Mouse (Mus musculus) urinary bladder, postnatal 25 days (tissue): ENCODE results near the gene Btbd3.
"Not testable (repeated sequence)": the region's sequence is repeated elsewhere in the genome, so short reads cannot be mapped to it uniquely, and the experiment has no call there.

Experiments used
- DNase-seq: peaks from one replicate; pipeline ENCODE4 v3.0.0; 2022; ENCODE audit warnings: low spot score

The Btbd3 gene

GRCm38 (mm10) chr2:138279641-138280040 lies 23.3 kb downstream of the Btbd3 start:
- no peak for DNase-seq

DNA sequence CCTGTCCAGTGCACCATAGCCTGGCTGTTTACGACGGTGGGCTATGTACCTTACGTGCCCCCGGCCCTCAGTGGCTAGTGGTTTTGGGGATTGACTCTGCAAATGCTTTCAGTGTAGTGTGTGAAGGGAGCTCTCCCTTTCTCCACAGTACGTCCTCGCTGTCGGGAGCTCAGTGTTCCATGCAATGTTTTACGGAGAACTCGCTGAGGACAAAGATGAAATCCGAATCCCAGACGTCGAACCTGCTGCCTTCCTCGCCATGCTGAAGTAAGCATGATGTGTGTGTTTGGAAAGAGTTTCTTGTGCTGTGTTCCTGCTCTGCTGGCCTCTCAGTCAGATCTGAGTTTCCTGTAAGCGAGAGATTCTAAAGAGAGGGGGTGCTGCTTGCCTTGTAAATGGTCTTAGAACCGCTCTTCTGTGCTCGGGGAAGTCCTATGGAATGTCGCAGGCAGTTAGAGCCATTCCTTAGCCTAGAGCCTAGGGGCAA lies 23.9 kb downstream of the Btbd3 start:
- no peak for DNase-seq

DNA sequence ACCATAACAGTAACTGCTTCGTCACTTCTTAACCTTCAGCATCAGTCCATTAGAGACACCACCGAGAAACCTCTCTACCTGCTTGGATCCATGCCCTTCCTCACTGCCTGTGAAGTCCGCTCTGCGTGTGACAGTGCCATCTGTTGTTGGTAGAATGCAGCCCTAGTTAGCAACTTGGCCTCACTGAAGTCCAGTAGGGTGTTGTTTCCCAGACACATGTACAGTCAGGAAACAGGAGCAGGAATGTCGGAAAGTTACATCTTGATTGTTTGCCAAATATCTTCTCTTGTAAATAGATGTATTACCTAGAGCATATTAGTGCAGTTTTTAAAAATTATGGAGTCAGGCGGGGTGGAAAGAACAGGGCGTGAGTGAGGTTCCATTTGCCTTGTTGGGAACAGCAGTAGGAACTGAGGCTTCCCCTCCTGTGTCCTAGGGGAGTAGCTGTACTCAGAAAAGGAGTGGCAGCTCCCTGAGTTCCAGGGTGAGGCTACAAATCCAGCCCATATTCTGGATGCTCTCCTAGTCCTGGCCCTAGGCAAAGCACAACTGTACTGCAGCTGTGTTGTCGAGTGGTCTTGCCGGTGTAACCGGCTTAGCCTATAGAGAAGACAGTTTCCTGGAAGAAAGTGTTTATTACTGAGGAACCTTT lies 25.3 kb downstream of the Btbd3 start:
- no peak for DNase-seq

- no peak for DNase-seq
Observed at GRCm38 (mm10) chr2:138283372-138283771, 27.0 kb downstream of the Btbd3 start.

DNA sequence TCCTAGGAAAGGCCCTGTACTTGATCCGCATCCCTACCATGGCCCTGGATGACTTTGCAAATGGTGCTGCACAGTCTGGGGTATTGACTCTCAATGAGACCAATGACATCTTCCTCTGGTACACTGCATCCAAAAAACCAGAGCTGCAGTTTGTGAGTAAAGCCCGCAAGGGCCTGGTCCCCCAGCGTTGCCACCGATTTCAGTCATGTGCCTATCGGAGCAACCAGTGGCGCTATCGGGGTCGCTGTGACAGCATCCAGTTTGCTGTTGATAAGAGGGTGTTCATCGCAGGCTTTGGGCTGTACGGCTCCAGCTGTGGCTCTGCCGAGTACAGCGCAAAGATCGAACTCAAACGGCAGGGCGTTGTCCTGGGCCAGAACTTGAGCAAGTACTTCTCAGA lies 27.5 kb downstream of the Btbd3 start:
- no peak for DNase-seq

- no peak for DNase-seq
Observed at GRCm38 (mm10) chr2:138285811-138286210, 29.4 kb downstream of the Btbd3 start.

- DNase-seq = no peak
Observed at GRCm38 (mm10) chr2:138290154-138290553, 33.8 kb downstream of the Btbd3 start.

DNA sequence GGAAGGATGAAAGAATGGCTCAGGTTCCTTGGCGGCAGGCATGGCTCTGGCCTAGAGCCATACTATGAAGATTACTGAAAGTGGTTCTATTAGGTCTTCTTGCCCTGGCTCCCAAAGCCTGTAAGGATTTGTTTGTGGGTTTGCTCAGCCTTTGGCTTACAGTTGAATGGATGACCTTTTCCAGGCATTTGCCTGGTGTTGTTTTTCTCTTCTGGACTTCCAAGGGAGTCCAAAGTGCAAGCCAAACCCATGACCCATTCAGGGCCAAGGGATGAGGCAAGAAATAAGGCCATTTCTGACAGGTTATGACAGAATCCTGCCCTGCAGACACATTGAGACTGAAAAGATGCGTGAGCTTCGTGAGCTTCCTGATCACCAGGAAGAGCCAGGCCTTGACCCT lies 37.9 kb downstream of the Btbd3 start:
- no peak for DNase-seq

DNA sequence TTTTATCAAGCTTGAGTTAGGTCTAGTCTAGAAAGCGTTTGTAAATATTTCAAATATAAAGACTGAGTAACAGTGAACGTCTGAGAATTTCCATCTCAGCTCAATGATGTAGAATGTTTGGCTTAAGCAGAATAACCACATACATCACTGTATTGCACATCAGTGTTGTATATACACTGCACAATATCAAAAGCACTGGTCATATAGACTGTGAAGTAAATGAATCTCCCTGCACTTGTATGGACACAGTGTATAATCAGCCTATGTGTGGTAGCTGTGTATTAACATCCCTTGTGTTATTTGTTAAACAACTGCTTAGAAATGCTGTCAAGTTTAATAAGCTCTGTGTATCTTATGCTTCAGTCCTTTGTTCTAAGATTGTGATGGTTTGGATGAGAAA lies 49.9 kb downstream of the Btbd3 start:
- DNase-seq = no peak

- no peak for DNase-seq
Observed at GRCm38 (mm10) chr2:138315644-138316043, 59.3 kb downstream of the Btbd3 start.

GRCm38 (mm10) chr2:138320408-138320807 lies 64.0 kb downstream of the Btbd3 start:
- no peak for DNase-seq

DNA sequence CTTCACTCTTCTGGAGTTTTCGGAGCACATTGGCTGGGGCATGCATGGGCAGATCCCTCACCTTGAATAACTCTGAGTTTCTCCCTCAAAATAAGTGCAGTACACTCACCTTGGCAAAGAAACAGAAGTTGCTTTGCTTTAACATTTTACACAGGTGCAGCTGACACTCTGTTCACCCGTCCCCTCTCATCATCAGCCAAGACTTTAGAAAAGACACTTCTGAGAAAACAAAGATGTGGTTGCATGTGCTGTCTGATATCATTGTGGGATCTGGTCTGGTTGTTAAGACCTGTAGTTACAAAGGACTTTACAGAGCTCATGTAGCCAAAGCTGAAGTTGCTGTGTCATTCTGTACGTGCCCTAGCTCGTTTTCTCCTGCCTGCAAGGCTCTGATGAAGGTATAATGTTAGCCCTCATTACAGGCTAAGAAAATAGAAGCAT lies 64.7 kb downstream of the Btbd3 start:
- DNase-seq = peak; percentile 27

- DNase-seq = no peak
Observed at GRCm38 (mm10) chr2:138322270-138323114, 66.1 kb downstream of the Btbd3 start.

DNA sequence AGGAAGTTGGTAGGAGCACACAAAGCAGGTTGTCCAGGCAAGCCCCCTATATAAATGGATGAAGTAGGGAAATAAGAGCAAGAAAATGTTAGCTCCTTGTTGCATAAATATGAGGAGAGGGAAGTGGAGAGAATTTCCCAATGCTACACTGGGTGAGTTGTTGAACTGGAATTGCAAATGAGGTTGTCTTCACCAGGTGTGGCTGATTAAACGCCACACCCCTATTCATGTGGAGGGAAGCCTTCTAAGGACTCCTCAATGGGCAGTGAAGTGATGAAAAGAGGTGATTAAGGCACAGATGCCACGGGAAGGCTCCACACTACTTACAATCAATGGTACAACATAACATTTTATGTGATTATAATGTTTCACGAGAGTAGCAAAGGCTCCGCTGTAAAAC lies 70.0 kb downstream of the Btbd3 start:
- DNase-seq = no peak

GRCm38 (mm10) chr2:138334198-138334597 lies 77.8 kb downstream of the Btbd3 start:
- not testable (repeated sequence) for DNase-seq

GRCm38 (mm10) chr2:138337886-138338494 lies 81.6 kb downstream of the Btbd3 start:
- DNase-seq = no peak

- DNase-seq = no peak
Observed at GRCm38 (mm10) chr2:138338524-138338923, 82.2 kb downstream of the Btbd3 start.

DNA sequence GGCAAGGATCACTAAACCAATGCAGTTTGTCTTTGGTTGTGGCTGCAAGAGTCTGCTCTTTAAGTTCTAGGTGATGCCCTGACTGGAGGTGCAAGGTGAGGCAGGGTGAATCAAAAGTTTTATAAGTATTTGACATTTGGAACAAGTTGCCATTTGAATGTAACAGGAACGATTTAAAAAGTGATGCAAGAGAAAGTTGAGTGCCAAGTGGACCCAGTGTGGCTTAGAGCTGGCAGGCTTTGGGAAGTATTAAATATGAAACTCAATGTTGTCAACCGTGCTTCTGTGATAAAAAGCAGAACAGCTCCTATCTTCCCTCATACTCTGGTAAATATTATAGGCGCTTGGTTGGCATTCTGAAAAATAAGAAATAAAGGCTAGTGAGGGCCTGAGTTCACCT lies 99.0 kb downstream of the Btbd3 start:
- no peak for DNase-seq

DNA sequence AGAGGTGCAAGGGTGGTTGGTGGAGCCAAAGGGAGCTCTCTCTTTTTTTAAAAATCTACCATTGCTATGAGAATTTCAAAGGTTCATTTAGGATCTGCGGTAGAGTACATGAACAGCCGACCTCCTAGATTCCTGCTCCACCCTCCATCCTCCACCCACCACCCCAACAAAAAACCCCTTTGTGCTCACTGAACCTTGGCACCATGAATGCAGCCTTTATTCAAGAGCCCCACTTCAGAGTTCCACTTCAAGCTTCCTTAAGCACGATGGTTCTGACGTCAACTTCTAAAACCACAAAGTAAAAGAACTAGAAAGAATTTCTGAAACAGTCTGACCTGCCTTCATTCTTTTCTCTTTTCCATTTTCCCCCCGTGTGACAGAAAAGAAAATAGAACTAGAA lies 106.1 kb downstream of the Btbd3 start:
- no peak for DNase-seq

- DNase-seq = no peak
Observed at GRCm38 (mm10) chr2:138365391-138365790, 109.0 kb downstream of the Btbd3 start.

DNA sequence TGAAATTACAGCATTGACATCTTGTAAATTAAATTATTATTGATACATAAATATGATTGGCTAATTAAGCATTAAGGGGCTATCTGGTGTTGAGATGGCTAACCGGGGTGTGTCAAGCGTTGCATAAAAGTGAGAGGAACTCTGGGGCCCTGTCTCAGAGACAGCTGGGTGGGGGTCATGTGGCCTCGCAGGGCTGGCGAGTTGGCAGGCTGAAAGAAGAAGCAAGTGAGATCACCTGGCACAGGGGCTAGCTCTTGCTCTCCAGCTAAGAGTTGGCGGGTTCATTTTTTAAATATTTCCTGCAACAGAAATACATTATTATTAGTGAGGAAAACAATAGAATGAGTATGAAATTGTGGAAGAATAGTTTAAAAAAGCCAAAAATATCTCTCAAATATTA lies 118.2 kb downstream of the Btbd3 start:
- DNase-seq = no peak

DNA sequence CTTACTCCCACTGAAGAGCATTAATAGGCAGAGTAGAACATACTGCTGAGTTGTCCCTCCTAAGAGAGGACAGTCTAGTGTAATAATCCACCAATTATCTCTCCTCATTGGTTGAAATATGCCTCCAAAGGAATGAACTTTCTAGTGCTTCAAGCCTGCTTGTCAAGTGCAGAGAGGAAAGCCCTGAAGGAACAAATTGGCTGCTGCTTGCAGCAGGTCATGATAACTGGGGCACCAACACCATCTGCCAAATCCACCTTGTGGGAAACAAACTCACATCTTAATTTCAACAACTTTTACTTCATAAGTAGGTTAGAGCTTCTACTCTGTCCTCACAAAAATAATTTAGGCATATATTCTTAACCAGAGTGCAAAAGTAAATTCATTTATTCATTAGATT lies 122.5 kb downstream of the Btbd3 start:
- DNase-seq = no peak

DNA sequence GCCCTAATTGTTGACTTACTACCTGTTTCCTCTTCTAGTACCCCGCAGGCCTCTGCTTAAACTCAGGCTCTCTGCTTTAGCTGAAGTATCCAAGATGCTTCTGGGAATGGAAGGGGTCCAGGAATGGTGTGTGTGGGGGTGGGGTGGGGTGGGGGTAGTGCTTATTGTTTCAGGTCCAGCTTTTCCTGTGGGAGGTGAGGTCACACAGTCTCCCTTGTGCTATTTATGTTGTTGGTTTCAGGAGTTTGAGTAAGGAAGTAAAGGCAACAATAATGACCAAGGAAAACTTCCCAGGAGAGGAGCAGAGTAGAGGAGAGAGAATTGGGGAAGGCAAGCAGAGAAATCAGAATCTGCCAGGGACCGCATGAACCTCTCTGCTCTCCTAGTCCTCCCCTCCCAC lies 128.4 kb downstream of the Btbd3 start:
- no peak for DNase-seq
